Mouse (Mus musculus): Measurements from ENCODE around the gene Retreg2.

- TF ChIP-seq TAL1 (IDR thresholded peaks at IDR 0.05; ENCODE audit: low read length) (no peak), GATA1 (IDR thresholded peaks at IDR 0.05; ENCODE audit: low read length) (no peak)
These were observed 9.0 kb upstream of the Retreg2 start, which contains the start of gene Slc23a3 for GRCm38 (mm10) chr1:75133421-75134207.
